Mouse (Mus musculus): ENCODE results near the gene Slc37a2. TPM values are rescaled to one million over a fixed set of nuclear protein-coding genes. Genes with fewer than 3 reads are reported as not detected.

Slc37a2 gene
- total and polyA plus RNA-seq, 3 experiments, result 1.1 to 1.4 TPM; not detected in 1

- TF ChIP-seq MYB (IDR thresholded peaks at IDR 0.05; ENCODE audit: low read depth, low read length) (no peak), KAT2A (conservative IDR thresholded peaks at IDR 0.05; ENCODE audit: low read depth, low read length) (peak; percentile 29; the same call in 1 of the 2 replicates)
These were observed 47.6 kb downstream of the Slc37a2 start, which contains the start of gene Tmem218 (continued) for GRCm38 (mm10) chr9:37207929-37208411.

GRCm38 (mm10) chr9:37203884-37204283 lies 51.7 kb downstream of the Slc37a2 start:
- no peaks in the 10 kb centered on the region for H3K9me3 ChIP-seq (replicated peaks; ENCODE audit: insufficient read depth, low read length)
- peaks cover 0 to 9% of the 10 kb centered on the region in 2 experiments; a peak in 2 of 4 replicates for H3K4me1 ChIP-seq (ENCODE audit: control insufficient read depth in 1 of 2, insufficient read depth in 2 of 2, low read length in 2 of 2)
- peaks cover 2 to 4% of the 10 kb centered on the region in 2 experiments; a peak in 2 of 4 replicates for H3K27me3 ChIP-seq (ENCODE audit: control insufficient read depth in 1 of 2, insufficient read depth in 2 of 2, low read length in 2 of 2)

GRCm38 (mm10) chr9:37200414-37200813 lies 55.1 kb downstream of the Slc37a2 start:
- no peak for DNase-seq (ENCODE audit: low read depth, low spot score)
- Histone ChIP-seq H3K9ac (ENCODE audit: control insufficient read depth, low read depth, low read length, poor library complexity, severe bottlenecking) (no peak overlapping the region), H3K27me3 (ENCODE audit: control insufficient read depth in 1 of 2, insufficient read depth in 2 of 2, low read length in 2 of 2) (peaks cover 2 to 4% of the 10 kb centered on the region in 2 experiments; a peak in 2 of 4 replicates), H3K4me1 (ENCODE audit: control insufficient read depth in 1 of 2, insufficient read depth in 2 of 2, low read length in 2 of 2) (no peaks in the 10 kb centered on the region), H3K79me2 (ENCODE audit: control insufficient read depth, insufficient read depth, low read length, poor library complexity) (no peaks in the 10 kb centered on the region), H3K36me3 (ENCODE audit: control insufficient read depth in 1 of 2, insufficient read depth in 2 of 2, low read length in 2 of 2) (no peaks in the 10 kb centered on the region), H3K27ac (ENCODE audit: control insufficient read depth, low read depth, low read length) (no peak overlapping the region), H3K4me3 (ENCODE audit: control insufficient read depth in 1 of 2, insufficient read depth in 1 of 2, low read depth in 2 of 2, low read length in 2 of 2) (no peak overlapping the region), H3K9me3 (replicated peaks; ENCODE audit: insufficient read depth, low read length) (no peaks in the 10 kb centered on the region)
- TF ChIP-seq ELF1 (IDR thresholded peaks at IDR 0.05; ENCODE audit: low read depth, low read length) (no peak), ZC3H11A (IDR thresholded peaks at IDR 0.05; ENCODE audit: low read depth, low read length) (no peak), USF2 (IDR thresholded peaks at IDR 0.05; ENCODE audit: borderline replicate concordance in 1 of 2, insufficient read depth in 1 of 2, low read depth in 1 of 2, low read length in 2 of 2) (no peak), CTCF (IDR thresholded peaks at IDR 0.05 in 2 of 3, conservative IDR thresholded peaks at IDR 0.05 in 1 of 3; ENCODE audit: control insufficient read depth in 1 of 3, insufficient read depth in 1 of 3, low read depth in 2 of 3, low read length in 3 of 3, poor library complexity in 1 of 3, severe bottlenecking in 1 of 3) (no peak), KAT2A (conservative IDR thresholded peaks at IDR 0.05; ENCODE audit: low read depth, low read length) (no peak), ZNF384 (IDR thresholded peaks at IDR 0.05; ENCODE audit: low read depth, low read length) (no peak), JUND (IDR thresholded peaks at IDR 0.05; ENCODE audit: low read depth, low read length) (no peak), SIN3A (IDR thresholded peaks at IDR 0.05; ENCODE audit: low read length) (no peak), BHLHE40 (IDR thresholded peaks at IDR 0.05; ENCODE audit: borderline replicate concordance, low read depth, low read length) (no peak), GATA1 (IDR thresholded peaks at IDR 0.05; ENCODE audit: low read depth, low read length) (no peak), NRF1 (IDR thresholded peaks at IDR 0.05; ENCODE audit: insufficient read depth, low read depth, low read length, poor library complexity, severe bottlenecking) (no peak), GABPA (IDR thresholded peaks at IDR 0.05; ENCODE audit: low read depth, low read length) (no peak), CHD2 (IDR thresholded peaks at IDR 0.05; ENCODE audit: low read length) (no peak), CHD1 (IDR thresholded peaks at IDR 0.05; ENCODE audit: low read depth, low read length) (no peak)

More at GRCm38 (mm10) chr9:37203884-37204283, 51.7 kb downstream of the Slc37a2 start:
- Histone ChIP-seq H3K27ac (ENCODE audit: control insufficient read depth, low read depth, low read length) (no peak overlapping the region), H3K36me3 (ENCODE audit: control insufficient read depth in 1 of 2, insufficient read depth in 2 of 2, low read length in 2 of 2) (peaks cover 0 to 3% of the 10 kb centered on the region in 2 experiments; a peak in 1 of 4 replicates), H3K4me3 (ENCODE audit: control insufficient read depth in 1 of 2, insufficient read depth in 1 of 2, low read depth in 2 of 2, low read length in 2 of 2) (no peak overlapping the region), H3K79me2 (ENCODE audit: control insufficient read depth, insufficient read depth, low read length, poor library complexity) (no peaks in the 10 kb centered on the region; the same call in 1 of the 2 replicates), H3K9ac (ENCODE audit: control insufficient read depth, low read depth, low read length, poor library complexity, severe bottlenecking) (no peak overlapping the region)
- no peak for DNase-seq (ENCODE audit: low read depth, low spot score)
- TF ChIP-seq USF1 (IDR thresholded peaks at IDR 0.05; ENCODE audit: low read depth, low read length) (no peak), ZKSCAN1 (IDR thresholded peaks at IDR 0.05; ENCODE audit: low read depth, low read length) (no peak), USF2 (IDR thresholded peaks at IDR 0.05; ENCODE audit: borderline replicate concordance in 1 of 2, insufficient read depth in 1 of 2, low read depth in 1 of 2, low read length in 2 of 2) (no peak), KAT2A (conservative IDR thresholded peaks at IDR 0.05; ENCODE audit: low read depth, low read length) (no peak), ZNF384 (IDR thresholded peaks at IDR 0.05; ENCODE audit: low read depth, low read length) (no peak), NELFE (IDR thresholded peaks at IDR 0.05; ENCODE audit: low read depth, low read length) (no peak), ELF1 (IDR thresholded peaks at IDR 0.05; ENCODE audit: low read depth, low read length) (no peak), E2F4 (IDR thresholded peaks at IDR 0.05; ENCODE audit: borderline replicate concordance, low read depth, low read length) (no peak), TAL1 (IDR thresholded peaks at IDR 0.05; ENCODE audit: low read length) (no peak), MAFK (IDR thresholded peaks at IDR 0.05; ENCODE audit: borderline replicate concordance, low read depth, low read length) (no peak), UBTF (IDR thresholded peaks at IDR 0.05; ENCODE audit: borderline replicate concordance, insufficient read depth, low read depth, low read length) (no peak), CHD1 (IDR thresholded peaks at IDR 0.05; ENCODE audit: low read depth, low read length) (no peak), TBP (IDR thresholded peaks at IDR 0.05; ENCODE audit: low read depth, low read length) (no peak), POLR2A (IDR thresholded peaks at IDR 0.05; ENCODE audit: control insufficient read depth in 1 of 2, insufficient read depth in 1 of 2, low read depth in 1 of 2, low read length in 2 of 2, poor library complexity in 1 of 2) (no peak), POLR2AphosphoS5 (IDR thresholded peaks at IDR 0.05; ENCODE audit: borderline replicate concordance, low read depth, low read length) (no peak), SIN3A (IDR thresholded peaks at IDR 0.05; ENCODE audit: low read length) (no peak), CHD2 (IDR thresholded peaks at IDR 0.05; ENCODE audit: low read length) (no peak), EP300 (IDR thresholded peaks at IDR 0.05; ENCODE audit: low read depth in 1 of 2, low read length in 2 of 2) (no peak)
